Mouse (Mus musculus): ENCODE data around the gene Cep55. TPM values are rescaled to one million over a fixed set of nuclear protein-coding genes. Genes with fewer than 3 reads are reported as not detected.

Gene Cep55
- polyA plus RNA-seq, 1 experiment = 23.2 TPM

DNA sequence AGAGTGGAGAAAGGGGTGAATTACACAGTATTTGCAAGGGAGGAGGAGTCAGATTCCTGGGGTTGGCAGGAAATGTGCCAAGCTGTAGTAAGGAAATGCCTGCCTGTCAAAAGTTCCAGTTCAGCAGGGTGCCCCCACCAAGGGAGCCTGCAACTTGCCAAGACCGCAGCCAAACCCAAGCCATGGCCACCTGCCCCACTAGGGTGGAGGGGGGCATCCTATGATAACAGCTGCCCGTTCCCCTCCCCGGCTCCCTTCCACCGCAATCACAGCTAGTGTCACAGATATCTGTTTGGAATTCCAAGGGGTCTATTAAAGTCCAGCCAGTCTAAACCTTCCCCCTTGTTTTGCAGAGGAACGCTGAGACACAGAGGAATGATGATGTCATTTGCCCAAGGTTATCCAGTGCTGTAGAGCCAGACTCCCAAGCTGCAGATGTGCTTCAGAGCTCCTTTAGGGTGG lies 12.5 kb upstream of the Cep55 start:
- Histone ChIP-seq H3K27ac (ENCODE audit: insufficient read depth, low read depth, low read length) (peak overlapping the region; percentile 78), H3K4me3 (ENCODE audit: insufficient read depth, low read length) (peak overlapping the region; percentile 86), H3K4me1 (ENCODE audit: control insufficient read depth, insufficient read depth, low read length) (peaks cover 11% of the 10 kb centered on the region)
- TF ChIP-seq POLR2A (IDR thresholded peaks at IDR 0.05; ENCODE audit: borderline replicate concordance, low read depth, low read length) (no peak), CTCF (IDR thresholded peaks at IDR 0.05; ENCODE audit: low read depth, low read length) (no peak)

DNA sequence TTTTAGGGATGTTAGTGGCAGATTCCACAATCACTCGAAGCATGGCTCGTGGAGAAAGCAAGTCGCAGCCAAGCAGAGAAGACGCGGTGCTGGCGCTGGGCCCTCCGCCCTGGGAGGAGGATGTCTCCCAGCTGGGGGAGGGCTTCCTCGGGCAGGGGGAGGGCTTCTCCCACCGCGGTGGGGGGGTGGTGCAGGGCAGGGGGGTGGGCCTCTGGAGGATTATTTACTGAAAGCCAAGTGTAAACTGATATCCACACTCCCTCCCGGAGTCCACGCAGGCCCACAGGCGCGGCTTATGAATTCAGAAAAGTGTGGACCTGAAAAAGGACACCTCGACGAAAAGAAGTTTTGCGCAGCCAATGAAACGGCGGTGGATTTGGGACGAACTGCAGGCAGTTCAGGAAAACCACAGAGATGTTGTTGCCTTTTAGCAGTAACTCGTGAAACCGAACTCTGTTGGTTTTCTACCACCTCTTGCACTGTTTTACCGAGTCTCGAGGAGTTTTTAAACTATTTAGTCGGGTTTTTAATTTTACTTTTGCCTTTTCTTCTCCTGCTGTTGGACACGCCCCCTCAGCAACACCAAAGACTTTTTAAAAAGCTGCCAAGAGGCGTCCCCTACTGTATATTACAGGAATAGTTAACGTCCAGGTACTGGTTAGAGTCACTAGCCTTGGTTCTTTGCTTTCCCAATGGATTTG lies 11.4 kb upstream of the Cep55 start, which contains the start of gene Myof:
Gene Myof (minus strand): TSS at position 297 of the 701 bp plus-strand sequence.
- peak within 1 kb of the TSS; percentile 78 for H3K27ac ChIP-seq (ENCODE audit: insufficient read depth, low read depth, low read length)

DNA sequence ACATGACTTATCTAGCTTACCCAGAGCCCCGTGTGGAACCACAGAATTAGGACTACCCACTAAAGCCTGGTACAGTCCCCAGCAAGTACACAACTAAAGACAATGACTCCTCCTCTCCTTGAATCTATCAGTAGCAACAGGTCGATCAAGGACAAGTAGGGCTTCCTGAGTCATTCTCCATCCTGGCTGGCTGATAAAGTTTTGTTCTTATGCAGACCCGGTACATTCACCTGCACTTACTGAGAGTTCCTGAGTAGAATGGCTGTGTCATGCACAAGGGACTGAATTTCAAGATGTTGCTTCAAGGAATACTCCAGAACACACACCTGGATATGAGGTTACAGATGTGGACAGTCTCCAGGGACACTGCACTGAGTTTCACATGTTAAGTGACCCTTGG lies 9.6 kb upstream of the Cep55 start:
- Histone ChIP-seq H3K4me3 (ENCODE audit: insufficient read depth, low read length) (no peak overlapping the region), H3K4me1 (ENCODE audit: control insufficient read depth, insufficient read depth, low read length) (peaks cover 9% of the 10 kb centered on the region), H3K27ac (ENCODE audit: insufficient read depth, low read depth, low read length) (no peak overlapping the region)
- TF ChIP-seq POLR2A (IDR thresholded peaks at IDR 0.05; ENCODE audit: borderline replicate concordance, low read depth, low read length) (no peak), CTCF (IDR thresholded peaks at IDR 0.05; ENCODE audit: low read depth, low read length) (no peak)

More for the DNA sequence above, 11.4 kb upstream of the Cep55 start, which contains the start of gene Myof:
- TF ChIP-seq POLR2A (IDR thresholded peaks at IDR 0.05; ENCODE audit: borderline replicate concordance, low read depth, low read length) = no peak
- TF ChIP-seq CTCF (IDR thresholded peaks at IDR 0.05; ENCODE audit: low read depth, low read length) = no peak
- peak within 1 kb of the TSS; percentile 86 for H3K4me3 ChIP-seq (ENCODE audit: insufficient read depth, low read length)
- peaks cover 11% of the 10 kb centered on the region for H3K4me1 ChIP-seq (ENCODE audit: control insufficient read depth, insufficient read depth, low read length)

DNA sequence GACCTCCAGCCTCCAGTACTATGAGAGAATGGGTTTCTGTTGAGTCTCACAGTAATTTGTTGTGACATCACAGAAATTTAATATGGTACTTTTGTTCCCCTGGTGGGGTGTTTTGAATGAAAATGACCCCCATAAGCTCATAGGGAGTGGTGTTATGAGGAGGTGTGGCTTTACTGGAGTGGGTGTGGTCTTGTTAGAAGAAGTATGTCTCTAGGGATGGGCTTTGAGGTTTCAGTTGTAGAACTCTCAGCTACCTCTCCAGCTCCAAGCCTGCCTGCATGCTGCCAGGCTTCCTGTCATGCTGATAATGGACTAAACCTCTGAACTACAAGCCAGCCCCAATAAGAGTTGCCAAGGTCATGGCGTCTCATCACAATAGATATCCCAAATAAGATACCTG lies 5.1 kb upstream of the Cep55 start:
- Histone ChIP-seq H3K27ac (ENCODE audit: insufficient read depth, low read depth, low read length) (no peak overlapping the region), H3K4me3 (ENCODE audit: insufficient read depth, low read length) (no peak overlapping the region), H3K4me1 (ENCODE audit: control insufficient read depth, insufficient read depth, low read length) (peaks cover 3% of the 10 kb centered on the region; the same call in 1 of the 2 replicates)
- TF ChIP-seq CTCF (IDR thresholded peaks at IDR 0.05; ENCODE audit: low read depth, low read length) (no peak), POLR2A (IDR thresholded peaks at IDR 0.05; ENCODE audit: borderline replicate concordance, low read depth, low read length) (no peak)

DNA sequence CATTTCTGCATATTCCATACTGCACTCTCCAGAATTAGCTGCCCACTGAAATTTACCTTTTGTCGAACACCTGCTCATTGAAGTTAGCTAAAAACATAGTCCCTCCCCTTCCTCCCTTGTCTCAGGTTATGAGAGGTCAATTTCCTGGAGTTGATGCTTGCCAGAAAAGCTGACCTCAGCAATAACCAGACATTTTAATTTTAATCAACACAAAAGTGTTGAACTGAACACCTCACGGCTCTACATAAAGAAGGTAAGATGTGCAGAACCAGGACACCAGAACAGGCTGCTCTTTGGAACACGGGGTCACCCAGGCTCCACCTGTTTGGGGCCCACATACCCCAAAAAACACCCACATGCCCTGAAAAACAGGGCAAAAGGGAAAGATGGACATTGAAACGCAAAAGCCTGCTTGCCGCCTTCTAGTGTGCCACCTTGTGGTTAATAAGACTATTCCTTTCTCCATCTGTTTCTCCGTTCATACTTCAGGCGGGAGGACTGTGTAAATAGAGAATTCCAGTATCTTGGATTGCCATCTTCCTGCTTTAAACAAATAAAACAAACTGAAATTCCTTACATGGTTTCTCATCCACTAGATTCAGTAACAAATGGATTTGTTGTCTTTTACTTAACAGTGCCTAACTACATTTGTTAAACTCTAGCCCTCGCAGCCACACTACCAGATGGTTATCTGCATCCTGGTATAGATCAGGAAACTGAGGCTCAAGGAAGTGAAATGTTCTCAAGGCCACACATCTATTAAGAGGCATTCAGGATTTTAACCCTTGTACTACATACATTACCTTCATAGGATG lies 1.4 kb upstream of the Cep55 start:
- TF ChIP-seq CTCF (IDR thresholded peaks at IDR 0.05; ENCODE audit: low read depth, low read length) (no peak), POLR2A (IDR thresholded peaks at IDR 0.05; ENCODE audit: borderline replicate concordance, low read depth, low read length) (no peak)

DNA sequence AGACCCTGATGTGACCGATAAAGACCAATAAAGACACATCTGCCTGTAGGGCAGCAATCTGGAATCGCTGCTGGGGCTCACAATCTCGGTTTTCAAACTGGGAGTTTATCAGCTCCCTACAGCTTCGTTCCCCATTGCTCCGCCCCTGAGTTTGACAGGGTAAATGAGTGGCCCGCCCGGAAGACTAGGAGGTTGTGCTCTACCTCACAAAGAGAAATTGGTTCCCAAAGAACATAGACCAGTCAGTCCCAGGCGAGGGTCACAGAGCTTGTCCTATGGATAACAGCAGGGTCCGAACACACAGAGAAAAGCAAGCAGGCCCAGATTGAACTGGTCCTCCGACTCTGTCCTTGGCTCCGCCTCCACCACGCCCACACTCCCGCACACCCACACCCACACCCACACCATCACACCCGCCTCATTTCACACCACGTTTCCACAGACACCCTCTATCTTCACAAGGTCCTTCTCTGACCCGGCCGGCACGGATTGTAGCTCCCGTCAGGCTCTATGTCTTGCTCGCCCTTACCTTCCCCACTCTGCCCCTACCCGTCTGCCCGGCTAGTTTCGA lies 577 bp upstream of the Cep55 start:
- no peak overlapping the region for H3K27ac ChIP-seq (ENCODE audit: insufficient read depth, low read depth, low read length)
- TF ChIP-seq POLR2A (IDR thresholded peaks at IDR 0.05; ENCODE audit: borderline replicate concordance, low read depth, low read length) (no peak), CTCF (IDR thresholded peaks at IDR 0.05; ENCODE audit: low read depth, low read length) (no peak)
- peaks cover 3% of the 10 kb centered on the region; the same call in 1 of the 2 replicates for H3K4me1 ChIP-seq (ENCODE audit: control insufficient read depth, insufficient read depth, low read length)
- peak overlapping the region; percentile 87 for H3K4me3 ChIP-seq (ENCODE audit: insufficient read depth, low read length)

More for the DNA sequence above, 1.4 kb upstream of the Cep55 start:
- Histone ChIP-seq H3K4me3 (ENCODE audit: insufficient read depth, low read length) (peak overlapping the region; percentile 87), H3K4me1 (ENCODE audit: control insufficient read depth, insufficient read depth, low read length) (peaks cover 3% of the 10 kb centered on the region; the same call in 1 of the 2 replicates), H3K27ac (ENCODE audit: insufficient read depth, low read depth, low read length) (no peak overlapping the region)

DNA sequence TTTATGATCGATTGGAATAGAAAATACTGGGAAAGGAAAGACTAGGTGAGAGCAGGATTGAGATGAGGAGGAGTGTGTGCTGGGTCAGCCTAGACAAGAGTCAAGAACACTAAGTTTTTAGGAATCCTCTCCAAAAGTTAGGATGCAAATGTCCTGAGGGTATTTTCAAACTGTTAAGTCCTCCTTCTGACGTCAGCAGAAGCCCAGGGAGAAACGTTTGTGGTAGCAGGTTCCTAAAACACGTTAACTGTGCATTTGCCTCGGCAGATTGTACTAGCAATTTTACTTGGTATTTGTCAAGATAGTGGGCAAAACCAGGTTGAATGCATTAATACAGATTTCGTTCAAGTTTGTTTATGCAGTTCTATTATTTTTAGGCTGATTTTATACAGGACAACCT lies 987 bp downstream of the Cep55 start:
- no peak for TF ChIP-seq CTCF (IDR thresholded peaks at IDR 0.05; ENCODE audit: low read depth, low read length)
- no peak for TF ChIP-seq POLR2A (IDR thresholded peaks at IDR 0.05; ENCODE audit: borderline replicate concordance, low read depth, low read length)
- peak overlapping the region; percentile 86 for H3K4me3 ChIP-seq (ENCODE audit: insufficient read depth, low read length)
- H3K27ac ChIP-seq (ENCODE audit: insufficient read depth, low read depth, low read length) = no peak overlapping the region
- peaks cover 3% of the 10 kb centered on the region; the same call in 1 of the 2 replicates for H3K4me1 ChIP-seq (ENCODE audit: control insufficient read depth, insufficient read depth, low read length)

DNA sequence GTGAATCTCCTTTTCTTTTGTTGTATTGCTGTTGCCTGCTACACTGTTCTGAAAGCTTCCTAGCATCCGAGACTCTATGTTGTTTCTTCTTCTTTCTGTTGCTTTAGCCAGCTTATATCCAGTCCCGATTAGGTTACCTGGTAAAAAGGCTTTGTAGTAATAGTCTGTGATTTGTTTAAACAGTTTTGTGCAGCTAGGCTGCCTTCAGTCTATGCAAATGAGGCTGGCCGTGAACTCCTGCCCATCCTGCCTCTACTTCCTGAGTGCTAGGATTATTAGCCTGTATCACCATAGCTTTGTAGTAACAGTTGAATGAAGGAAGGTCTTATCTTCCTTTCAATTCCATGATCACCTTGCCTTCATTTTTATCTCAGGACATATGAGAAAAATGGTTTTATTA lies 1.5 kb downstream of the Cep55 start:
- no peak overlapping the region for H3K4me3 ChIP-seq (ENCODE audit: insufficient read depth, low read length)
- TF ChIP-seq CTCF (IDR thresholded peaks at IDR 0.05; ENCODE audit: low read depth, low read length) (no peak), POLR2A (IDR thresholded peaks at IDR 0.05; ENCODE audit: borderline replicate concordance, low read depth, low read length) (no peak)
- H3K27ac ChIP-seq (ENCODE audit: insufficient read depth, low read depth, low read length) = no peak overlapping the region

DNA sequence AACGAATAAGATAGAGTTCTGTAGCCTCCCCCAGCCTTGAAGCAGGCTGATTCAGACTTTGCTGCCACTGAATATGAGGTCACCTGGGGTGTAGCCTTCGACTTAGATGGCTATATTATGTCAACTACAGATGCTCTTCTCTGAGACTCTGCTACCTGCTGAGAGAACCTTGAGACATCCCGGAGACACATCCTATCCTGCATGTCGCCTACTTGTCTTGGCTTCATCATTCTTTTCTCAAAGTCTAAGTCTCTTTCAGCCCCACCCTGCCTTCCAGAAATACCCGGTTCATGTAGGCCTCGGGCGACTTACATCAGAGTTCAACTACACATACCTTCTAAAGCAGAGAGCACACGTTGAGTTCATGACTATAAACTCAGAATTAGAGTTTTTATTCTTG lies 2.1 kb downstream of the Cep55 start:
- Histone ChIP-seq H3K4me3 (ENCODE audit: insufficient read depth, low read length) (no peak overlapping the region), H3K27ac (ENCODE audit: insufficient read depth, low read depth, low read length) (no peak overlapping the region), H3K4me1 (ENCODE audit: control insufficient read depth, insufficient read depth, low read length) (peaks cover 3% of the 10 kb centered on the region; the same call in 1 of the 2 replicates)
- no peak for TF ChIP-seq CTCF (IDR thresholded peaks at IDR 0.05; ENCODE audit: low read depth, low read length)
- TF ChIP-seq POLR2A (IDR thresholded peaks at IDR 0.05; ENCODE audit: borderline replicate concordance, low read depth, low read length) = no peak

More for the DNA sequence above, 1.5 kb downstream of the Cep55 start:
- H3K4me1 ChIP-seq (ENCODE audit: control insufficient read depth, insufficient read depth, low read length) = peaks cover 3% of the 10 kb centered on the region; the same call in 1 of the 2 replicates
